Comparison of ENCODE assay signal across 26 mouse cellular contexts in genomic region chr9:122667646-122667981, GRCm38 (mm10).
DNase-seq lines count a peak whose midpoint lies in the region; ATAC-seq and TF ChIP-seq lines count a peak whose summit lies in the region.
"Had no signal": no experiment of that assay in that cellular context is flagged by ENCODE, and none has a peak within 500 bp of the region (broad histone marks: within the 10 kb centered on the region; RNA-seq: fewer than 3 reads in every experiment).

No protein-coding gene starts in this region.

- 0 out of 2 replicates have a peak, but pooled peaks cover 3% of the 10 kb centered on the region for H3K27me3 ChIP-seq in forebrain, embryonic 12.5 days
- H3K27me3 ChIP-seq in forebrain, embryonic 11.5 days (ENCODE audit: control insufficient read depth, insufficient read depth, low read length): no peaks in the 10 kb centered on the region
- H3K27me3 ChIP-seq in hindbrain, embryonic 15.5 days: no peaks in the 10 kb centered on the region
- no peaks in the 10 kb centered on the region for H3K27me3 ChIP-seq in midbrain, embryonic 15.5 days (replicated peaks)
- H3K27me3 ChIP-seq: embryonic facial prominence, embryonic 15.5 days; heart, embryonic 15.5 days; limb, embryonic 13.5 days; lung, embryonic 15.5 days; neural tube, embryonic 15.5 days had no signal

- no peak overlapping the region for H3K9ac ChIP-seq in forebrain, embryonic 12.5 days
- no peak overlapping the region for H3K9ac ChIP-seq in forebrain, embryonic 11.5 days (ENCODE audit: low read length)
- H3K9ac ChIP-seq in hindbrain, embryonic 15.5 days: no peak overlapping the region
- H3K9ac ChIP-seq in midbrain, embryonic 15.5 days: no peak overlapping the region
- H3K9ac ChIP-seq: embryonic facial prominence, embryonic 15.5 days; heart, embryonic 15.5 days; limb, embryonic 13.5 days; lung, embryonic 15.5 days; neural tube, embryonic 15.5 days had no signal

- 48% methylated on average over 3 of the region's 3 CpGs for WGBS in forebrain, embryonic 12.5 days
- WGBS in forebrain, embryonic 11.5 days: 48% methylated on average over 3 of the region's 3 CpGs
- 50% methylated on average over 3 of the region's 3 CpGs for WGBS in hindbrain, embryonic 15.5 days
- WGBS in midbrain, embryonic 15.5 days: 37% methylated on average over 3 of the region's 3 CpGs

- no peak for TF ChIP-seq CTCF in layer of hippocampus, adult 2 months (conservative IDR thresholded peaks at IDR 0.05)

- ATAC-seq in forebrain, embryonic 12.5 days (ENCODE audit: low FRiP score): peak; percentile 57
- ATAC-seq in forebrain, embryonic 11.5 days (replicated peaks; ENCODE audit: low FRiP score): no peak
- ATAC-seq in hindbrain, embryonic 15.5 days (ENCODE audit: low FRiP score, low read depth): no peak
- ATAC-seq in midbrain, embryonic 15.5 days (replicated peaks): peak; percentile 63; the same call in 1 of the 2 replicates
- ATAC-seq: intestine, postnatal 0 days had no signal

- H3K36me3 ChIP-seq in forebrain, embryonic 12.5 days (replicated peaks): no peaks in the 10 kb centered on the region
- no peaks in the 10 kb centered on the region for H3K36me3 ChIP-seq in forebrain, embryonic 11.5 days (ENCODE audit: control insufficient read depth, insufficient read depth, low read length)
- H3K36me3 ChIP-seq in hindbrain, embryonic 15.5 days: no peaks in the 10 kb centered on the region
- no peaks in the 10 kb centered on the region for H3K36me3 ChIP-seq in midbrain, embryonic 15.5 days (replicated peaks)
- H3K36me3 ChIP-seq: embryonic facial prominence, embryonic 10.5 days; embryonic facial prominence, embryonic 15.5 days; G1E; heart, embryonic 10.5 days; heart, embryonic 15.5 days; limb, embryonic 13.5 days; lung, embryonic 15.5 days; neural tube, embryonic 15.5 days had no signal

- DNase-seq in forebrain, embryonic 11.5 days (ENCODE audit: low spot score): no peak
- DNase-seq in layer of hippocampus, adult 2 months (ENCODE audit: low spot score in 2 of 2): no peak
- DNase-seq in layer of hippocampus, postnatal 10 days (ENCODE audit: low spot score in 2 of 2): no peak
- DNase-seq in kidney, postnatal 36 days: no peak
- DNase-seq: adrenal gland, adult 8-10 months; cerebellum, adult 2 months; cerebellum, postnatal 25 days; gastrocnemius, postnatal 14 days; kidney, adult 9 months; kidney, postnatal 14 days; right cerebral cortex, adult 18-20 months; spleen, adult 18-20 months; thymus, postnatal 14 days had no signal

- H3K4me3 ChIP-seq in forebrain, embryonic 12.5 days (replicated peaks): no peak overlapping the region
- H3K4me3 ChIP-seq in forebrain, embryonic 11.5 days (ENCODE audit: low read depth, low read length): no peak overlapping the region
- H3K4me3 ChIP-seq in layer of hippocampus, adult 2 months: no peak overlapping the region
- H3K4me3 ChIP-seq in hindbrain, embryonic 15.5 days: no peak overlapping the region
- H3K4me3 ChIP-seq in midbrain, embryonic 15.5 days: no peak overlapping the region
- H3K4me3 ChIP-seq: embryonic facial prominence, embryonic 10.5 days; embryonic facial prominence, embryonic 15.5 days; heart, embryonic 10.5 days; heart, embryonic 15.5 days; limb, embryonic 13.5 days; lung, embryonic 15.5 days; neural tube, embryonic 15.5 days had no signal

- H3K27ac ChIP-seq in forebrain, embryonic 12.5 days: no peak overlapping the region
- no peak overlapping the region for H3K27ac ChIP-seq in forebrain, embryonic 11.5 days (ENCODE audit: low read depth, low read length)
- peak overlapping the region; percentile 32; the same call in 1 of the 2 replicates for H3K27ac ChIP-seq in layer of hippocampus, adult 2 months
- peak overlapping the region; percentile 31; the same call in 1 of the 2 replicates for H3K27ac ChIP-seq in hindbrain, embryonic 15.5 days (replicated peaks)
- H3K27ac ChIP-seq in midbrain, embryonic 15.5 days: peak overlapping the region; percentile 59
- H3K27ac ChIP-seq: embryonic facial prominence, embryonic 10.5 days; embryonic facial prominence, embryonic 15.5 days; heart, embryonic 10.5 days; heart, embryonic 15.5 days; limb, embryonic 13.5 days; lung, embryonic 15.5 days; neural tube, embryonic 15.5 days had no signal

- H3K9me3 ChIP-seq in forebrain, embryonic 12.5 days: no peaks in the 10 kb centered on the region
- no peaks in the 10 kb centered on the region for H3K9me3 ChIP-seq in forebrain, embryonic 11.5 days (ENCODE audit: control insufficient read depth, low read length)
- no peaks in the 10 kb centered on the region for H3K9me3 ChIP-seq in hindbrain, embryonic 15.5 days
- H3K9me3 ChIP-seq in midbrain, embryonic 15.5 days: no peaks in the 10 kb centered on the region
- H3K9me3 ChIP-seq: embryonic facial prominence, embryonic 10.5 days; embryonic facial prominence, embryonic 15.5 days; G1E; heart, embryonic 10.5 days; heart, embryonic 15.5 days; limb, embryonic 13.5 days; lung, embryonic 15.5 days; neural tube, embryonic 15.5 days had no signal

- H3K4me1 ChIP-seq in forebrain, embryonic 12.5 days: peaks cover 9% of the 10 kb centered on the region
- H3K4me1 ChIP-seq in forebrain, embryonic 11.5 days (replicated peaks; ENCODE audit: control insufficient read depth, insufficient read depth, low read length): peaks cover 4% of the 10 kb centered on the region; the same call in 1 of the 2 replicates
- H3K4me1 ChIP-seq in hindbrain, embryonic 15.5 days (replicated peaks): peaks cover 7% of the 10 kb centered on the region
- H3K4me1 ChIP-seq in midbrain, embryonic 15.5 days: peaks cover 8% of the 10 kb centered on the region
- H3K4me1 ChIP-seq: embryonic facial prominence, embryonic 15.5 days; heart, embryonic 15.5 days; limb, embryonic 13.5 days; lung, embryonic 15.5 days had no signal

- no peak overlapping the region for H3K4me2 ChIP-seq in forebrain, embryonic 12.5 days
- H3K4me2 ChIP-seq in forebrain, embryonic 11.5 days (ENCODE audit: low read depth, low read length, severe bottlenecking): no peak overlapping the region
- no peak overlapping the region for H3K4me2 ChIP-seq in hindbrain, embryonic 15.5 days
- no peak overlapping the region for H3K4me2 ChIP-seq in midbrain, embryonic 15.5 days
- H3K4me2 ChIP-seq: embryonic facial prominence, embryonic 15.5 days; heart, embryonic 15.5 days; limb, embryonic 13.5 days; liver, embryonic 11.5 days; lung, embryonic 15.5 days; neural tube, embryonic 15.5 days had no signal

Comparison
In these comparisons a context has a peak if more than half of its experiments do, and no peak if none do; other contexts are left out.
1. ATAC-seq: peak in forebrain, embryonic 12.5 days (single experiment) and midbrain, embryonic 15.5 days (single experiment); none in forebrain, embryonic 11.5 days (single experiment) and hindbrain, embryonic 15.5 days (single experiment).
2. H3K27ac ChIP-seq: peak in layer of hippocampus, adult 2 months (single experiment), hindbrain, embryonic 15.5 days (single experiment) and midbrain, embryonic 15.5 days (single experiment); none in forebrain, embryonic 12.5 days (single experiment) and forebrain, embryonic 11.5 days (single experiment).